ENCODE assay signal across 8 mouse cellular contexts in the genomic region with DNA sequence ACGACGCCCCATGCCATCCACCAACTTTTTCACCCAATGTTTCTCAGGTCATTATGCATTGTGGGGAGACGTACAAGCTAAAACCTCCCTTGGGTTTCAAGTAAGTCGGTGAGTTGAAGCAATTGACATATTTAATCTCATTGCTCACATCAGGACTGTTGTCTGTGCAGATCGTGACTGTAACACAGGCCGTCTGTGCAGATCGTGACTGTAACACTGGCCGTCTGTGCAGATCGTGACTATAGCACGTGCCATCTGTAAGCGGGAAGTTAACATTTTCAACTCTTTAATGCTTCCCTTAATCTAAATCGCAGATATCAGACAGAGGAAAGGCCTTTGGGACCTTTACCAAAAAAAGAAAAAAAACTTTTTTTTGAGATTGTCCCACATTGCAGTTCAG. TPM values are rescaled to one million over a fixed set of nuclear protein-coding genes. Genes with fewer than 3 reads are reported as not detected.
DNase-seq lines count a peak whose midpoint lies in the region; ATAC-seq and TF ChIP-seq lines count a peak whose summit lies in the region.

No protein-coding gene starts in this region.

- H3K4me1 ChIP-seq in lung, adult 2 months (ENCODE audit: control insufficient read depth, insufficient read depth, low read length), result peaks cover 15% of the 10 kb centered on the region
- H3K4me1 ChIP-seq in embryonic facial prominence, embryonic 10.5 days, result peaks cover 31% of the 10 kb centered on the region
- peaks cover 13% of the 10 kb centered on the region for H3K4me1 ChIP-seq in intestine, embryonic 16.5 days (ENCODE audit: control insufficient read depth, insufficient read depth, low read length)
- H3K4me1 ChIP-seq in neural tube, embryonic 14.5 days (ENCODE audit: control insufficient read depth, insufficient read depth, low read length), result peaks cover 14% of the 10 kb centered on the region

- no peak for TF ChIP-seq CTCF in lung, adult 2 months (IDR thresholded peaks at IDR 0.05; ENCODE audit: insufficient read depth, low read length)

- DNase-seq in lung, adult 2 months, result no peak
- no peak for DNase-seq in lung, postnatal 4 days
- DNase-seq in embryonic facial prominence, embryonic 10.5 days (ENCODE audit: low spot score), result no peak
- DNase-seq in layer of hippocampus, postnatal 14 days (ENCODE audit: low spot score in 2 of 2), result no peak
- DNase-seq in cerebellum, adult 9-10 months, result no peak
- DNase-seq in spleen, postnatal 14 days (ENCODE audit: low spot score in 2 of 2), result no peak

- peak overlapping the region; percentile 96 for H3K4me3 ChIP-seq in lung, adult 2 months (replicated peaks; ENCODE audit: extremely low read depth, low read depth, low read length)
- H3K4me3 ChIP-seq in embryonic facial prominence, embryonic 10.5 days, result peak overlapping the region; percentile 81
- peak overlapping the region; percentile 75 for H3K4me3 ChIP-seq in intestine, embryonic 16.5 days (ENCODE audit: low read length)
- peak overlapping the region; percentile 50 for H3K4me3 ChIP-seq in neural tube, embryonic 14.5 days (ENCODE audit: low read depth, low read length)

- no peaks in the 10 kb centered on the region for H3K9me3 ChIP-seq in embryonic facial prominence, embryonic 10.5 days
- no peaks in the 10 kb centered on the region for H3K9me3 ChIP-seq in intestine, embryonic 16.5 days (ENCODE audit: control insufficient read depth, low read length)
- no peaks in the 10 kb centered on the region for H3K9me3 ChIP-seq in neural tube, embryonic 14.5 days (ENCODE audit: control insufficient read depth, low read length)

- peak overlapping the region; percentile 93 for H3K27ac ChIP-seq in embryonic facial prominence, embryonic 10.5 days (replicated peaks)
- H3K27ac ChIP-seq in intestine, embryonic 16.5 days (ENCODE audit: low read length), result peak overlapping the region; percentile 91
- H3K27ac ChIP-seq in neural tube, embryonic 14.5 days (ENCODE audit: low read depth, low read length), result peak overlapping the region; percentile 61

- H3K4me2 ChIP-seq in intestine, embryonic 16.5 days (ENCODE audit: low read depth, low read length), result peak overlapping the region; percentile 72
- H3K4me2 ChIP-seq in neural tube, embryonic 14.5 days (ENCODE audit: low read depth, low read length), result peak overlapping the region; percentile 57

- peak overlapping the region; percentile 89 for H3K9ac ChIP-seq in intestine, embryonic 16.5 days (ENCODE audit: low read depth, low read length)
- peak overlapping the region; percentile 52 for H3K9ac ChIP-seq in neural tube, embryonic 14.5 days (replicated peaks; ENCODE audit: low read depth, low read length)

- TF ChIP-seq POLR2A in lung, adult 2 months (IDR thresholded peaks at IDR 0.05; ENCODE audit: borderline replicate concordance, extremely low read depth, low read depth, low read length), result no peak

- 11% methylated on average over 12 of the region's 12 CpGs for WGBS in lung, adult 2 months
- WGBS in embryonic facial prominence, embryonic 10.5 days, result 21% methylated on average over 12 of the region's 12 CpGs
- 12% methylated on average over 12 of the region's 12 CpGs for WGBS in intestine, embryonic 16.5 days
- WGBS in neural tube, embryonic 14.5 days, result 16% methylated on average over 12 of the region's 12 CpGs

- H3K36me3 ChIP-seq in embryonic facial prominence, embryonic 10.5 days (replicated peaks), result no peaks in the 10 kb centered on the region
- H3K36me3 ChIP-seq in intestine, embryonic 16.5 days (ENCODE audit: control insufficient read depth, insufficient read depth, low read length), result no peaks in the 10 kb centered on the region
- no peaks in the 10 kb centered on the region for H3K36me3 ChIP-seq in neural tube, embryonic 14.5 days (ENCODE audit: control insufficient read depth, insufficient read depth, low read length)

- H3K27me3 ChIP-seq in embryonic facial prominence, embryonic 10.5 days (replicated peaks; ENCODE audit: low read depth, poor library complexity, severe bottlenecking), result no peaks in the 10 kb centered on the region
- H3K27me3 ChIP-seq in intestine, embryonic 16.5 days (replicated peaks; ENCODE audit: control insufficient read depth, insufficient read depth, low read length), result no peaks in the 10 kb centered on the region
- H3K27me3 ChIP-seq in neural tube, embryonic 14.5 days (ENCODE audit: control insufficient read depth, insufficient read depth, low read length), result no peaks in the 10 kb centered on the region

- no peak for ATAC-seq in intestine, embryonic 16.5 days
- ATAC-seq in neural tube, embryonic 14.5 days (ENCODE audit: low read depth), result no peak

RNA-seq across cellular contexts. Expression of gene Park7, which starts 0.5 kb away (rescaled TPM):
- 80.9 and 112 TPM in 2 replicates for polyA plus RNA-seq in lung, adult 2 months (2012; rRNA removed)
- 496 and 508 TPM in 2 replicates for polyA plus RNA-seq in embryonic facial prominence, embryonic 10.5 days (2016; fragmentation: Nextera tagmentation; extraction: Ambion mirVana)
- 390 and 416 TPM in 2 replicates for polyA plus RNA-seq in intestine, embryonic 16.5 days (2015; fragmentation: Nextera tagmentation; extraction: Ambion mirVana)
- 380 and 397 TPM in 2 replicates for polyA plus RNA-seq in neural tube, embryonic 14.5 days (2014; fragmentation: Nextera tagmentation; extraction: Ambion mirVana)
- 100 to 1,000 TPM; 240 to 248 TPM for total RNA-seq in layer of hippocampus, postnatal 14 days (2021)

RNA-seq across cellular contexts. Expression of gene Tnfrsf9, which starts 0.6 kb away (rescaled TPM):
- polyA plus RNA-seq in lung, adult 2 months (2012; rRNA removed), result 0.54 and 1.0 TPM in 2 replicates
- polyA plus RNA-seq in embryonic facial prominence, embryonic 10.5 days (2016; fragmentation: Nextera tagmentation; extraction: Ambion mirVana), result 0.38 and 0.69 TPM in 2 replicates
- 2.4 and 2.5 TPM in 2 replicates for polyA plus RNA-seq in intestine, embryonic 16.5 days (2015; fragmentation: Nextera tagmentation; extraction: Ambion mirVana)
- polyA plus RNA-seq in neural tube, embryonic 14.5 days (2014; fragmentation: Nextera tagmentation; extraction: Ambion mirVana), result 0.22 and 0.43 TPM in 2 replicates
- total RNA-seq in layer of hippocampus, postnatal 14 days (2021), result under 1 TPM; 0.37 to 0.52 TPM
